Mouse (Mus musculus) splenic B cell, adult 2 months (primary cell): ENCODE measurements around the gene Mrpl28.
"Not testable (repeated sequence)": the region's sequence is repeated elsewhere in the genome, so short reads cannot be mapped to it uniquely, and the experiment has no call there.

ENCODE experiments used
- DNase-seq: peaks from one replicate; pipeline ENCODE4 v3.0.0-alpha.2; 2011; ENCODE audit warnings: low read depth, low spot score
- H3K27me3 ChIP-seq: 2 replicates; pipeline ENCODE4 v1.6.1; 2012; ENCODE audit warnings: mild to moderate bottlenecking, low read length, moderate library complexity, mixed read lengths; ENCODE audit not compliant: control insufficient read depth, poor library complexity, insufficient read depth, severe bottlenecking
- H3K36me3 ChIP-seq: 2 replicates; pipeline ENCODE4 v1.6.1; 2012; ENCODE audit warnings: mild to moderate bottlenecking, low read length, moderate library complexity, mixed read lengths; ENCODE audit not compliant: control insufficient read depth, poor library complexity, insufficient read depth, severe bottlenecking

Gene Mrpl28

GRCm38 (mm10) chr17:26123267-26123684 lies at the start of gene Mrpl28:
Mrpl28 (plus strand) TSS chr17:26123500.
- peak; percentile 95 for DNase-seq
- Histone ChIP-seq H3K36me3 (no peaks in the 10 kb centered on the region), H3K27me3 (no peaks in the 10 kb centered on the region)

- no peaks in the 10 kb centered on the region for H3K27me3 ChIP-seq
- DNase-seq, result no peak
- no peaks in the 10 kb centered on the region for H3K36me3 ChIP-seq
Observed at GRCm38 (mm10) chr17:26075246-26075645, 48.1 kb upstream of the Mrpl28 start.

DNA sequence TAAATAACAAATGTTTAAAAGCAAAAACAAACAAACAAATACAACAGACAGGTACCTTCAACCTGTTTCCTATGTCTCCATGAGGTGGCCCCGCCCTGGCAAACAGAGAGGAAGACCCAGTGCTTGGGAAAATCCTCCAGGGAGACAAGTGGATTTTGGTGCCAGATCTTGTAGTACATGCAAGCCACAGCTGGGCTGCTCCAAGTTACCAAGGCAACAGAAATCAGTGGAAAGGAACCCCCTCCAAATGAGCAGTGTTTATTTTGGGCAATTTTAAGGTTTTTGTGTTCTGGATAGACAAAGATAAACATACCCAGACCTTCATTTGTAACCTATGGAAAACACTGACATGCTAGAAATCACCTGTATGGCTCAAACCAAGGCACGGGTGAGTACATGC lies 44.4 kb upstream of the Mrpl28 start:
- no peaks in the 10 kb centered on the region for H3K27me3 ChIP-seq
- no peaks in the 10 kb centered on the region for H3K36me3 ChIP-seq
- DNase-seq, result no peak

GRCm38 (mm10) chr17:26080867-26081266 lies 42.4 kb upstream of the Mrpl28 start:
- no peak for DNase-seq
- no peaks in the 10 kb centered on the region for H3K27me3 ChIP-seq
- no peaks in the 10 kb centered on the region for H3K36me3 ChIP-seq

- no peak for DNase-seq
- H3K27me3 ChIP-seq, result no peaks in the 10 kb centered on the region
- H3K36me3 ChIP-seq, result no peaks in the 10 kb centered on the region
Observed at GRCm38 (mm10) chr17:26087059-26087564, 36.2 kb upstream of the Mrpl28 start.

GRCm38 (mm10) chr17:26089905-26090632 lies 33.2 kb upstream of the Mrpl28 start, which contains the start of gene Decr2:
Decr2 (minus strand) TSS chr17:26090337.
- no peaks in the 10 kb centered on the region for H3K36me3 ChIP-seq
- DNase-seq, result peak; percentile 91
- H3K27me3 ChIP-seq, result no peaks in the 10 kb centered on the region

- no peak for DNase-seq
- Histone ChIP-seq H3K27me3 (no peaks in the 10 kb centered on the region), H3K36me3 (no peaks in the 10 kb centered on the region)
Observed at GRCm38 (mm10) chr17:26094531-26095110, 28.7 kb upstream of the Mrpl28 start.

DNA sequence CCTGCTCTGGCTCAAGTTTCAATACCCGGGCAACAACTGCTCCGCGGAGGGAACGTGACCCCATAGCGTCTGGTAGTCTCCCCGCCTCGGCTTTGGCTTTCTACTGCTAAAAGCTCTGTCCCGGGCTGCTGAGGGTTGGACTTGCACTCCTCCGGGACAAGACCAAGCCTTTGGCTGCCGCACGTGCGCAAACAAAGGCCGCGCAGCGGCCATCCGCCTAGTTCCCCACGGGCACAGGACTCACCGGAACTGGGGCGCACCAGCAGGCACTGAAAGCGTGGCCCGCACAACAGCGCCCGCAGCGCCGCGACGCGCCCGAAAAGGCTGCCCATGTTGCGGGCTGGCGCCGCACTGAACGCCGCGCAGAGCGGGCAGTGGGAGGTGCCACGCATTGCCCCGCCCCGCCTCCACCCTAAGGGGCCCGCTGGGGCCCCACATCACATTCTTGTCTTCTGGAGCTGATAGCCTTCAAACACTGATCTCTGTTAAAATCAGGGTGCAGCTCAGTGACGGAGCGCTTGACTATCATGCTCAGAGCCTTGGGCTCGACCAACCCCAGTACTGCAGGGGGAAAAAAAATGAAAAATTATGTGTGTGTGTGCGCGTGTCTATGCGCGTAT lies 28.1 kb upstream of the Mrpl28 start, which contains the start of gene Nme4:
Gene Nme4, minus strand, starts transcription at position 482 of the 620 bp plus-strand sequence.
- peak; percentile 48 for DNase-seq
- no peaks in the 10 kb centered on the region for H3K36me3 ChIP-seq
- no peaks in the 10 kb centered on the region for H3K27me3 ChIP-seq

DNA sequence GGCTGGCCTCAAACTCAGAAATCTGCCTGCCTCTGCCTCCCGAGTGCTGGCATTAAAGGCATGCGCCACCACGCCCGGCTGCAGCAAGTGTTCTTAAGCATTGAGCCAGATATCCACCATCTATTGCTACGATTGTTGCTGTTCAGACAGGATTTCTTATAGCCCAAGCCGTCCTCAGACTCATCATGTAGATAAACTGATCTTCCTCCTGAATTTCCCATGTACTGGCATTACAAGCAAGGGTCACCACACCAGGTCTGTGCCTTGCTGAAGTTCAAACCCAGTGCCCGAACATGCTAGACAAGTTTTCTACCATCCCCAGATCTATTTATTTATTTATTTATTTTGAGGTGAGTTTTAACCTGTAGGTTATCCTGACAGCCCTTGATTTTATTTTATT lies 24.8 kb upstream of the Mrpl28 start:
- H3K27me3 ChIP-seq, result no peaks in the 10 kb centered on the region
- no peak for DNase-seq
- H3K36me3 ChIP-seq, result no peaks in the 10 kb centered on the region

DNA sequence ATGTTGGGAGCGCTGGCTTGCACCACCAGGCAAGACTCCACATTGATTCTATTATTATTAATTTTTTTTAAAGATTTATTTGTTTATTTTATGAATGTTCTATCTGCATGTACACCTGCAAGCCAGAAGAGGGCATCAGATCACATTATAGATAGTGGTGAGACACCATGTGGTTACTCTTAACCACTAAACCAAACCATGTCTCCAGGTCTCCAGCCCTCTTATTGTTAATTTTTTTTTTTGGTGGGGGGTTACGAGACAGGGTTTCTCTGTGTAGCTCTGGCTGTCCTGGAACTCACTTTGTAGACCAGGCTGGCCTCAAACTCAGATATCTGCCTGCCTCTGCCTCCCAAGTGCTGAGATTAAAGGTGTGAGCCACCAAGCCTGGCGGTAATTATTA lies 24.0 kb upstream of the Mrpl28 start:
- not testable (repeated sequence) for H3K36me3 ChIP-seq, H3K27me3 ChIP-seq
- peak; percentile 57 for DNase-seq

GRCm38 (mm10) chr17:26100166-26100565 lies 23.1 kb upstream of the Mrpl28 start:
- no peaks in the 10 kb centered on the region for H3K27me3 ChIP-seq
- H3K36me3 ChIP-seq, result no peaks in the 10 kb centered on the region
- DNase-seq, result no peak

DNA sequence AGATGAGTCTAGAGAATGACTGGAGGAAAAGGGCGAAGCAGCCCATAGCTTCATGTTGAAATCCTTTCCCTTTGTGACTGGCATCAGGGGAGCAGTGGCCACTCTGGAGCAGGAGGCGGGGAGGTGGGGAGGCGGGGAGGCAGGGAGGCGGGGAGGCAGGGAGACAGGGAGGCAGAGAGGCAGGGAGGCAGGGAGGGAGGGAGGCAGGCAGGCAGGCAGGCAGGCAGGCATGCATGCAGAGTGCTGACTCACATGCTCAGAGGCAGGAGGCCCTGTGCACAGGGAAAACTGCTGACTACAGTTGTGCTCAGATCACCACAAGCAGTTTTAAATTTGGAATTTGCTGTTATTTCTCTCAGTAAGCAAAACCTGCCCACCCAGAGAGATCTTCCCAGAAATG lies 21.8 kb upstream of the Mrpl28 start:
- DNase-seq, result no peak
- no peaks in the 10 kb centered on the region for H3K36me3 ChIP-seq
- H3K27me3 ChIP-seq, result no peaks in the 10 kb centered on the region

- no peaks in the 10 kb centered on the region for H3K36me3 ChIP-seq
- no peak for DNase-seq
- H3K27me3 ChIP-seq, result no peaks in the 10 kb centered on the region
Observed at GRCm38 (mm10) chr17:26105619-26106018, 17.7 kb upstream of the Mrpl28 start.

DNA sequence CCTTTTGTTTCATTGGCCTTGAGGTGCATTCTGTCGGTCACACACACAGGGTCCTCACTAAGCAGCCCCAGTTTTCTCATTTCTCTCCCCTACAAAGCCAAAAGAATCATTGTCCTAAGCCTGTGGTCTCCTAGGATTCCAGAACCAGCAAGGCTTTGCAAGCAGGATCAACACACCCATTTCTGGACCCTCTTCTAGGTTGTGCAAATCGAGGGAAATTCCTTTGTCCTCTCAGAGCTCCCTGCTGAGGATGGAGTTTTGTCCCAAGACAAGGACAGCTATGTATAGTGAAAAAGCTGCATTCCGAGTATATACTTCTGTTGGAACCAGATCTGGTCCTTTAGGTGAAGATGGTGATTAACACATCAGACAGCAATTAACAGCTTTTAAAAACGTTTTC lies 13.1 kb upstream of the Mrpl28 start:
- no peak for DNase-seq

DNA sequence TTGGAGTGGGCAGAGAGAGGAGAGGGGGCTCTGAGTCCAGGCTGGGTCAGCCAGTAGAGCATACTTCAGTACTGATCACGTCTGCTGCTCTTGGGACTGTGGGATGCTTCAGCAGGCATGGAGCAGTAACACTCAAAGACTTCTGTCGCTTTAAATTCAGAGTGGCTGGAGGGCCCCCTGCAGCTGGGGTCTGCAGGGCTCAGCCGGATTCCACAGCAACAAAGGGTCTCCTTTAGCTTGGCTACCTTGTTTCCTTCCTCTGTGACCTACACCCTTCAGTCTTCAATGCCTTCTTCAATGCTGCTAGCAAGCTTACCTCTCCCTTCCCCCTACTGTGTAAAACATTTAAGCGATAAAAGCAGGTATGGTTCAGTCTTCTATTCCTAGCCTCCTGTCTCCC lies 12.3 kb upstream of the Mrpl28 start:
- H3K27me3 ChIP-seq, result no peaks in the 10 kb centered on the region
- H3K36me3 ChIP-seq, result no peaks in the 10 kb centered on the region
- DNase-seq, result no peak

More for the DNA sequence above, 13.1 kb upstream of the Mrpl28 start:
- no peaks in the 10 kb centered on the region for H3K36me3 ChIP-seq
- no peaks in the 10 kb centered on the region for H3K27me3 ChIP-seq
